Mouse (Mus musculus) limb, embryonic 13.5 days (tissue): ENCODE measurements around the gene Myo1e. TPM values are rescaled to one million over a fixed set of nuclear protein-coding genes. Genes with fewer than 3 reads are reported as not detected.

Experiments used
- ATAC-seq: fragments of 200-750 bp; cut with Nextera tagmentation; 2 replicates; pipeline ENCODE4 v1.8.0; 2017; ENCODE audit warnings: low read depth, moderate number of reproducible peaks, moderate TSS enrichment; ENCODE audit not compliant: low FRiP score
- H3K27ac ChIP-seq: fragments of 300-500 bp; sonication (generic); 2 replicates; pipeline ENCODE4 v1.5.1; 2015; ENCODE audit warnings: inconsistent platforms, mild to moderate bottlenecking, moderate library complexity
- H3K27me3 ChIP-seq: fragments of 300-500 bp; sonication (generic); 2 replicates; pipeline ENCODE4 v1.6.1; 2015; ENCODE audit warnings: mild to moderate bottlenecking, inconsistent platforms
- H3K36me3 ChIP-seq: fragments of 300-500 bp; sonication (generic); 2 replicates; pipeline ENCODE4 v1.6.1; 2015; ENCODE audit warnings: inconsistent platforms, mild to moderate bottlenecking, moderate library complexity
- H3K4me1 ChIP-seq: fragments of 300-500 bp; sonication (generic); 2 replicates; pipeline ENCODE4 v1.6.1; 2015; ENCODE audit warnings: inconsistent platforms
- H3K4me2 ChIP-seq: fragments of 300-500 bp; sonication (generic); replicated peaks from 2 replicates; pipeline ENCODE4 v1.6.1; 2015; ENCODE audit warnings: inconsistent platforms, mild to moderate bottlenecking, moderate library complexity
- H3K4me3 ChIP-seq: fragments of 300-500 bp; sonication (generic); 2 replicates; pipeline ENCODE4 v1.5.1; 2015; ENCODE audit warnings: moderate library complexity, mild to moderate bottlenecking, inconsistent platforms
- H3K9ac ChIP-seq: fragments of 300-500 bp; sonication (generic); 2 replicates; pipeline ENCODE4 v1.6.1; 2015; ENCODE audit warnings: mild to moderate bottlenecking, inconsistent platforms
- H3K9me3 ChIP-seq: fragments of 300-500 bp; sonication (generic); 2 replicates; pipeline ENCODE4 v1.6.1; 2016; ENCODE audit warnings: inconsistent platforms
- WGBS: fragments of 180-500 bp; shearing (Covaris S2); methylation state at CpG from one replicate; pipeline ENCODE4 v1.1.7; 2015; 5-methylcytosine and 5-hydroxymethylcytosine counted together
- polyA plus RNA-seq: library from polyadenylated mRNA; unstranded; fragments of >200 nt; fragmentation: Nextera tagmentation; extraction: Ambion mirVana; gene quantifications from 2 replicates; pipeline ENCODE4 v1.2.1, GENCODE M21; 2015

Gene Myo1e
- polyA plus RNA-seq = 22.2 and 23.7 TPM in 2 replicates

DNA sequence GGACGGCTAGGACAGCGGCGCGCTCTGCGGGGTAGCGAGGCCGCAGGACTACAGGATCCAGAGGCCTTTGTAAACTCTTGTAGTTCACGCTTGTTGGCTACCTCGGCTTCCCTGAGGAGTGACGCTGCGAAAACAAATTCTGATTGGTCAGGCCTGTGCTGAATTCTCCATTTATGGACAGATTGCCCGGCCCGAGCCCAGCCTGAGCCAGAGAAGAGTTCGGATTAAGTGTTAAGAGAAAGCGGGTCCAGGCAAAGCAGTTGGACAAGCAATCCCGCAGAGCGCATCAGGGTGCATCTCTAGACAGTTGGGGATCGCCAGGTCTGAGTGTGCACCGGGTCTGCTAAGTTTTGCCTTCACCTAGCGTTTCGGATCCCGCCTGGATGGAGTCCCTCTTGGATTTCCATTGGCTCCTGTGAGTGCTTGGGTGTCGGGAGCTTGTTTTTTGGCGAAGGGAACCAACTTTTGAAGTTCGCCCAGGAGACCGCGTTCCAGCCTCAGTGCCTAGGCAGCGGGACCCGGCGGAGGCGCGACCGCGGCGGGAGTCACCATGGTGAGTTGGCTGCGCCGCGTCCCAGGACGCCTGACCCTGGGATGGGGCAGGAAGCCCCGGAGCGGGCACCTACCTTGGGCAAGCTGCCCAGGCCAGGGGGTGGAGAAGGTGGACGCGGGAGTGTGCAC lies at the start of gene Myo1e:
Myo1e (plus strand) TSS at position 200 of the 681 bp plus-strand sequence.
- Histone ChIP-seq H3K4me2 (peak within 1 kb of the TSS; percentile 95), H3K27ac (peak within 1 kb of the TSS; percentile 88), H3K4me1 (peaks cover 14% of the 10 kb centered on the region), H3K27me3 (no peaks in the 10 kb centered on the region), H3K4me3 (peak within 1 kb of the TSS; percentile 86), H3K9me3 (peaks cover 6% of the 10 kb centered on the region; the same call in 1 of the 2 replicates), H3K36me3 (no peaks in the 10 kb centered on the region), H3K9ac (peak within 1 kb of the TSS; percentile 87)
- under 1% methylated on average over 43 of the region's 43 CpGs for WGBS
- ATAC-seq = peak; percentile 95

DNA sequence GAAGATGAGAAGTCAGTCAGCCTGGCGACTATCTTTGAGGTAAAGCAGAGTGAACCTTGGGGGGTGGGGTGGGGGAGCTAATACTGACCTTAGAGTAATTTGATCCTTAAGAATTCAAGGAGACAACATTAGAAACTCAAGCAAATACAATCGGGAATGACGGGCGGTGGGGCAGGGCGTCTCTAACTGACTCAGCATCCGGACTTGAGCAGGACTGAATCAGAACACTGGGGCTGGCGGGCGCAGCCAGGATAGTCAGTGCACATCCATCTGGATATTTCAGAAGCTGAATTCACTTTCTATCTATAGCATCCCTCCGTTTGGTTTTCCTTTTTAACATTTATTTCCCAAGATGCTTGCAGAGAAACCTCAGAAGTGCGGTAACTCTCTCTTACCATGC lies 47.1 kb upstream of the Myo1e start:
- 82% methylated on average over 10 of the region's 10 CpGs for WGBS
- no peak overlapping the region for H3K4me3 ChIP-seq
- no peaks in the 10 kb centered on the region for H3K4me1 ChIP-seq
- no peak overlapping the region for H3K4me2 ChIP-seq
- H3K9ac ChIP-seq = no peak overlapping the region
- H3K27ac ChIP-seq = no peak overlapping the region
- no peaks in the 10 kb centered on the region for H3K9me3 ChIP-seq
- ATAC-seq = no peak
- H3K36me3 ChIP-seq = no peaks in the 10 kb centered on the region
- H3K27me3 ChIP-seq = no peaks in the 10 kb centered on the region

DNA sequence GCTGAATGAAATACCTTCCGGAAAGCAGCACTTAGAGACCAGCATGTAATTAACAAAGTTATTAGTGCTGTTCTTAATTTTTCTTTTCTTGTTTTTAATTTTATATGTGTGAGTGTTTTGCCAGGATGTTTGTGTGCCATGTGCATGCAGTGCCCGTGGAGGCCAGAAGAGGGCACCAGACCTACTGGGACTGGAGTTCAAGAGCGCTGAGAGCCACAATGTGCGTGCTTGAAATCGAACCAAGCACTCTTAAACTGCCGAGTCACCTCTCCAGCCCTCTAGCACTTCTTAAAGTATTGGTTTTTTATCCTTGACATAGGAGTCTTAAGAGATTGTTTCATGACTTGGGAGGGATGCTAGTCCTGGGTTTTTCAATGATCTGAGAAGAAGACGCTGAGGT lies 38.2 kb upstream of the Myo1e start:
- Histone ChIP-seq H3K4me3 (no peak overlapping the region), H3K4me1 (no peaks in the 10 kb centered on the region), H3K4me2 (no peak overlapping the region), H3K9me3 (no peaks in the 10 kb centered on the region), H3K9ac (no peak overlapping the region), H3K27me3 (no peaks in the 10 kb centered on the region), H3K27ac (no peak overlapping the region), H3K36me3 (no peaks in the 10 kb centered on the region)
- WGBS = 85% methylated on average over 7 of the region's 7 CpGs
- ATAC-seq = no peak

DNA sequence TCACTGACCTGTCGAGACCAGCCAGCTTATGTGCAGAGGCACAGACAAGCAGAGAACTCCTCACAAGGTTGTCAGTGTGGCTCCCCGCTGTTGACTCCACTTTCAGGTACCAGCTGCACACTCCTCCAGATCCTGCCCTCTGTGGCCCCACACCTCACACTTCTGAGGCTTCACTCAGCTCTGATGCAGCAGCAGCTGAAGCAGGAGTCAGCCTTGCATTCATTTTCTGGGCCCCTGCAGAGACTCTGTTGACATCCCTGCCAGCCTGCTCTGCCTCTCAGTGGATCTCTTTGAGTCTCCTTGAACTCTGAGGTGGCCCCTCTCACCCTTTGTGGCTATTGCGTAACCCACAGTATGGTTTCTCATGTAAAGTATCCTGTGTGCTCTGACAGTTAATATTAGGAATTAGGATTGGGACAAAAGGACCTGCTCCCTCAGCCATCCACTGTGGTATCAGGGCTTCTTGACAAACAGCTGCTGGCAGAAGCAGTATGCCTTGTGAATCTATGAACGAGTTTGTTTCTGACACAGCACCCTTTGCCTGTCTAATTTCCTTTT lies 32.8 kb upstream of the Myo1e start:
- Histone ChIP-seq H3K4me3 (no peak overlapping the region), H3K4me2 (no peak overlapping the region), H3K36me3 (no peaks in the 10 kb centered on the region), H3K4me1 (peaks cover 8% of the 10 kb centered on the region; the same call in 1 of the 2 replicates), H3K9me3 (no peaks in the 10 kb centered on the region), H3K9ac (no peak overlapping the region), H3K27me3 (no peaks in the 10 kb centered on the region), H3K27ac (no peak overlapping the region)
- no peak for ATAC-seq
- WGBS = 68% methylated on average over 4 of the region's 4 CpGs

DNA sequence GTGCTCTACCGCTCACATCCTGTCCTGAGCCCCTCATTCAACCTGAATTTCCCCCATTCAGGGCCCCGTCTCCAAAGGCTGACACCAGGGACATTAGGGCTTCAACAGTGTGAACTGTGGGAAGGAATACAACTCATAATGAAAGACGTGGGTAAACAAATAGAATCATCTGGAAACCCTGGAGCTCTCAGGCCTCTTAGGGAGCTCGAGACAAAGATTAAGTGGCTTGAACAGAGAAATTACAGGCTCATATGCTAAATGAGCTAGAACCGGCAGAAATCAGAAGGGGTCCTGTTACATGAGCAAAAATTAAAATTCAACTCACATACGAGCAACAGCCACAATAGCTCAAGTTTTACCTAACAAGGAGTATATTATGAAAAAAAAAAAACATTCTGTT lies 32.3 kb upstream of the Myo1e start:
- Histone ChIP-seq H3K4me3 (no peak overlapping the region), H3K27me3 (no peaks in the 10 kb centered on the region), H3K4me2 (no peak overlapping the region), H3K27ac (no peak overlapping the region), H3K9me3 (no peaks in the 10 kb centered on the region), H3K36me3 (no peaks in the 10 kb centered on the region), H3K4me1 (peaks cover 8% of the 10 kb centered on the region; the same call in 1 of the 2 replicates), H3K9ac (no peak overlapping the region)
- 33% methylated on average over 6 of the region's 6 CpGs for WGBS
- ATAC-seq = no peak

DNA sequence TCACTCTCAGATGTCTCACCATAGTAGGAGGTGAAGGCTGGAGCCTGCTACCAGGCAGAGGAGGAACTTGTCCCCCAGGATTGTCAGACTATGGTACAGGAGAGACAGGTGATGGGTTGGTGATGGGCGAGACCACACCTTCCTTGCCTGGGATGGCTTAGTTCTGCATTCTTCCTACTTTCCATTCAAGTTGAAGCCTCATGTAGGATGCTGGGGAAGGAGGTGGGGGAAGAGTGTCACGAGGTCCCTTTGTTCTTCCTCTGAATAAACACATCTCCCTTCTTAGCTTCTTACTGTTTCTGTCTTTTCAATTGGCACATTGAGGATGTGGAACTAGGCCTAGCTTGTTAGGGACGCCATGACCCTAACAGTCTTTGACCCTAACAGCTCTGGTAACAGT lies 30.9 kb upstream of the Myo1e start:
- H3K9me3 ChIP-seq = no peaks in the 10 kb centered on the region
- no peak overlapping the region for H3K9ac ChIP-seq
- no peaks in the 10 kb centered on the region for H3K36me3 ChIP-seq
- no peaks in the 10 kb centered on the region for H3K27me3 ChIP-seq
- no peak overlapping the region for H3K4me2 ChIP-seq
- WGBS = 90% methylated on average over 3 of the region's 3 CpGs
- H3K4me1 ChIP-seq = peaks cover 10% of the 10 kb centered on the region
- H3K27ac ChIP-seq = no peak overlapping the region
- H3K4me3 ChIP-seq = no peak overlapping the region
- ATAC-seq = no peak

DNA sequence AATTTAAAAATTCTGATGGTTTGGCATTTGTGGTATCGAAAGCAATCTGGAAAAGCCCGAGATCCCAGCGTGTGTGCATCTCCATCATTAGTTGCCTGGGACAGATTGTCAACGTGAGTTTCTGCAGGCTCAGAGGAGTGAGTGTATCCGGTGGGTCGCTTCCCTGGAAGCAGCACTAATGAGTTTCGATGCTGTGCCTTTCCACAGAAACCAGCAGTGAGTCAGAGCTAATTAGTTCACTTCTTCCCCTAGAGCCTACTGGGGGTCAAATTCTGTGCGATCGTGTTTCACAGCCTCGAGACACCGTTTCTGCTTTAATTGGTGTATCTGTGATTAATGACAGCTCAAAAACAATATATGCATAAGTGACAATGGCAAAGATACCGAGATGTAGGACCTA lies 25.4 kb upstream of the Myo1e start:
- Histone ChIP-seq H3K4me2 (no peak overlapping the region), H3K27ac (no peak overlapping the region), H3K4me3 (no peak overlapping the region), H3K4me1 (peaks cover 13% of the 10 kb centered on the region), H3K27me3 (no peaks in the 10 kb centered on the region), H3K9ac (no peak overlapping the region), H3K9me3 (no peaks in the 10 kb centered on the region), H3K36me3 (no peaks in the 10 kb centered on the region)
- WGBS = 28% methylated on average over 12 of the region's 12 CpGs
- no peak for ATAC-seq

DNA sequence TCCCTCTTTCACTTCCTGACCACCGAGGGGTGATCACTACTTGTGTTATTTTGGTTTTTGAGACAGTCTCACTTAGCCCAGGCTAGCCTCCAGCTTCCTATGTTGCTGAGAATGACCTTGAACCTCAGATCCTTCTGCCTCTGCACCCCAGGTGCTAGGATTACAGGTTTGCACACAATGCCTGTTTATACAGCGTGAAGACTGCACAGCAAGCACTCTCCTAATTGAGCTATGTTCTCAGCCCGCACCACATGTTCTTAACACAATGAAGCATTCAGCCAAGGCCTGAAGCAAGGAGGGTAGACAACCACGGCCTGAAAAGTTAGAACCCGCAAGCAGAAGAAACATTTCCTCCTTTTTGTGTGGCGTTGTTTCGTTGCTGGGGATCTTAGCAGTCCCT lies 24.5 kb upstream of the Myo1e start:
- Histone ChIP-seq H3K4me3 (no peak overlapping the region), H3K4me2 (no peak overlapping the region), H3K4me1 (peaks cover 13% of the 10 kb centered on the region), H3K27ac (no peak overlapping the region), H3K9ac (no peak overlapping the region), H3K36me3 (no peaks in the 10 kb centered on the region), H3K27me3 (no peaks in the 10 kb centered on the region), H3K9me3 (no peaks in the 10 kb centered on the region)
- ATAC-seq = no peak
- 44% methylated on average over 7 of the region's 7 CpGs for WGBS

DNA sequence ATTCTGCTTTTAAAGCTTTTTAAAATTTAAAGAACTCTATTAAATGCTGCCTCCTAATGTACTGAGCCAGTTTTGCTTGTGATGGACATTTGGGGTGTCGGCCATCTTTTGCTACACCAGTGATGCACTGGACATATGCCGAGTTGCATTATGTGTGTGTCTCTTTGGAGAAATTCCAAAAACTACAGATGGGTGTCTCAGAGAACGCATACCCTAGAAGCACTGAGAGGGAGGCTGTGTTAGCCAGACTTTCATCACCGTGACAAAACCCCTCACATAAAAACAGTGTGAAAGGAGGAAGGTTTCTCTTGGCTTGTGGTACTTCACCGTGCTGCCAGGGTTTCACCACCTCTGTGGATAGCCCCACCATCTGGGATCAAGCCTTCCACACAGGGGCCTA lies 14.8 kb upstream of the Myo1e start:
- Histone ChIP-seq H3K9ac (no peak overlapping the region), H3K4me1 (no peaks in the 10 kb centered on the region), H3K27ac (no peak overlapping the region), H3K27me3 (no peaks in the 10 kb centered on the region), H3K9me3 (no peaks in the 10 kb centered on the region), H3K4me3 (no peak overlapping the region), H3K4me2 (no peak overlapping the region), H3K36me3 (no peaks in the 10 kb centered on the region)
- ATAC-seq = no peak
- 83% methylated on average over 5 of the region's 5 CpGs for WGBS

DNA sequence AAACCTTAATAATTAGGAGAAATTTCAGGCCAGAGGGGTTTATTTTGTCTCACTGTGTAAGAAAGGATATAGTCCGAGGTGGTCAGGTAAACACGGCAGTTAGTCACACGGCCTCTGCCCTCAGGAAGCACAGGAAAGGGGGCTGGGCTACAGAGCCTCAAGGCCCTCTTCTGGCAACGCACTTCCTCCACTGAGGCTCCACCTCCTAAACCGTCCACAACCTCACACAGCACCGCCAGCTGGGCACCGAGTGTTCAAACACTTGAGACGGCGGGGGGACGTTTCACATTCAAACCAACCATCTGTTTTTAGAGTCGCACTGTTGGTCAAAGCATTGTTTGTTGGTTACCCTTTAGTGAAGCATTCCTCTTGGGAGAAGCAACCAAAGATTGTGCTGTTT lies 12.5 kb upstream of the Myo1e start:
- Histone ChIP-seq H3K4me1 (no peaks in the 10 kb centered on the region), H3K36me3 (no peaks in the 10 kb centered on the region), H3K27ac (no peak overlapping the region), H3K4me2 (no peak overlapping the region), H3K9ac (no peak overlapping the region), H3K4me3 (no peak overlapping the region), H3K27me3 (no peaks in the 10 kb centered on the region), H3K9me3 (no peaks in the 10 kb centered on the region)
- WGBS = 82% methylated on average over 11 of the region's 11 CpGs
- ATAC-seq = no peak

DNA sequence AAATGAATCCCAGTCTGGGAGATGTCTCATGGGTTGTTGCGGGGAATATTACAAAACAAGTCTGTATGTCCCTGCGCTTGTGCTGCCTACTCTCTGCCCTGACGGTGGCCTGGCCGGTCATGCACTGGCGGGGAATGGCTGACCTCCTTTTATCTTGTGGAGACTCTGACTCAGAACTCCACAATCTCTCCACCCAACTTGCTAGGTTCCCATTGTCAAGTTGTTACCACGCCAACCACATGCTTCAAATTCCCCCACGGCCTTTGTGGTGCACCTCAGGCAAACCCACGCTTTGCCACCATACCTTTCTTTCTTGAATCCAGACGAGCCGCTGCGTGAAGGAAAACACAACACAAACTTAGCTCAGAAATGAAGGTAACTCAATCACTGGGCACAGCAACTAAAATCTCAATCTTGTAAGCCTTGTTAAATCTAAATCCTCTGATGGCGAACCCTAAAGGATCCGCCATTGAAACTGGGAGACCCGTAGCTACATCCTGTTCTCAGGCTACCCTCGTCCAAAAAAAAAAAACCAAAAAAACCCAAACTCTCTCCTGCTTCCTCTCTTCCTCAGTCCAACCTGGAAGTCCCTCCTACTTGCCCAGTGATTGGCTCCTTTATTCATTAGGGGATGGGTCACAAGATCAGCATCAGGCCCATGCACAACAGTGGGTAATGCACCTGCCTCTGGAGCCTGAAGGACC lies 10.0 kb upstream of the Myo1e start:
- H3K9me3 ChIP-seq = no peaks in the 10 kb centered on the region
- no peak overlapping the region for H3K4me2 ChIP-seq
- no peaks in the 10 kb centered on the region for H3K4me1 ChIP-seq
- no peak overlapping the region for H3K9ac ChIP-seq
- H3K4me3 ChIP-seq = no peak overlapping the region
- no peak overlapping the region for H3K27ac ChIP-seq
- H3K36me3 ChIP-seq = no peaks in the 10 kb centered on the region
- H3K27me3 ChIP-seq = no peaks in the 10 kb centered on the region
- WGBS = 80% methylated on average over 15 of the region's 15 CpGs
- ATAC-seq = no peak

DNA sequence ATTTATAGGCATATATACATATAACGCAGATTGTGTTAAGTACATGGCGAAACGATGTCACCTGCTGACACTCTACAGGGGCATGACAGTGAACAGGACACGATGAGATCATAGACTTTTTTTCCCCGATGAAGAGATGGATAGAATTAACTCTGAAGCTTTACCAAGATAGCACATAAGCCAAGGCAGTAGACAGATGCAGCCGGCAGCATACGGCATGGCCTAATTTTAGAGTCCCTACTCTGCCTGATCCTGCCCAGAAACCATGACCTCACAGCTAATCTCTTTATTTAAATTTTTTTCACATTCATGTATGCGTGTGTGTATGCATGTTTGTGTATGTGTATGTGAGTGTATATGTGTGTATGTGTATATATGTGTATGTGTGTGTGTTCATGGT lies 9.2 kb upstream of the Myo1e start:
- H3K9ac ChIP-seq = no peak overlapping the region
- WGBS = 89% methylated on average over 8 of the region's 8 CpGs
- peaks cover 6% of the 10 kb centered on the region; the same call in 1 of the 2 replicates for H3K9me3 ChIP-seq
- H3K27me3 ChIP-seq = no peaks in the 10 kb centered on the region
- no peaks in the 10 kb centered on the region for H3K4me1 ChIP-seq
- H3K36me3 ChIP-seq = no peaks in the 10 kb centered on the region
- no peak for ATAC-seq
- H3K4me2 ChIP-seq = no peak overlapping the region
- no peak overlapping the region for H3K4me3 ChIP-seq
- H3K27ac ChIP-seq = no peak overlapping the region
